Mouse (Mus musculus) embryonic facial prominence, embryonic 12.5 days (tissue): Measurements from ENCODE around the gene Slit3. TPM values are rescaled to one million over a fixed set of nuclear protein-coding genes. Genes with fewer than 3 reads are reported as not detected.
A peak's percentile ranks its signal among the peaks of the same experiment; 100 is the strongest.

Experiments
- ATAC-seq: fragments of 200-750 bp; cut with Nextera tagmentation; 2 replicates; pipeline ENCODE4 v1.8.0; 2017; ENCODE audit not compliant: insufficient number of reproducible peaks, insufficient read depth, low FRiP score, low TSS enrichment
- H3K27ac ChIP-seq: fragments of 300-500 bp; sonication (generic); 2 replicates; pipeline ENCODE4 v1.5.1; 2016; ENCODE audit warnings: mild to moderate bottlenecking
- H3K27me3 ChIP-seq: fragments of 300-500 bp; sonication (generic); 2 replicates; pipeline ENCODE4 v1.6.1; 2016; ENCODE audit warnings: mild to moderate bottlenecking, moderate library complexity
- H3K36me3 ChIP-seq: fragments of 300-500 bp; sonication (generic); 2 replicates; pipeline ENCODE4 v1.6.1; 2016; ENCODE audit warnings: mild to moderate bottlenecking
- H3K4me1 ChIP-seq: fragments of 300-500 bp; sonication (generic); 2 replicates; pipeline ENCODE4 v1.6.1; 2016
- H3K4me2 ChIP-seq: fragments of 300-500 bp; sonication (generic); replicated peaks from 2 replicates; pipeline ENCODE4 v1.6.1; 2016; ENCODE audit warnings: mild to moderate bottlenecking, moderate library complexity
- H3K4me3 ChIP-seq: fragments of 300-500 bp; sonication (generic); 2 replicates; pipeline ENCODE4 v1.5.1; 2016; ENCODE audit warnings: mild to moderate bottlenecking
- H3K9ac ChIP-seq: fragments of 300-500 bp; sonication (generic); 2 replicates; pipeline ENCODE4 v1.6.1; 2016; ENCODE audit warnings: mild to moderate bottlenecking, moderate library complexity
- H3K9me3 ChIP-seq: fragments of 300-500 bp; sonication (generic); 2 replicates; pipeline ENCODE4 v1.6.1; 2016; ENCODE audit warnings: mild to moderate bottlenecking, moderate library complexity
- WGBS: fragments of 180-500 bp; shearing (Covaris S2); methylation state at CpG from one replicate; pipeline ENCODE4 v1.1.7; 2016; 5-methylcytosine and 5-hydroxymethylcytosine counted together
- polyA plus RNA-seq: library from polyadenylated mRNA; unstranded; fragments of >200 nt; fragmentation: Nextera tagmentation; extraction: Ambion mirVana; gene quantifications from 2 replicates; pipeline ENCODE4 v1.2.1, GENCODE M21; 2016

Gene Slit3
- polyA plus RNA-seq, 1 experiment from 2014 or later, result 33.5 TPM

- WGBS, result 56% methylated on average over 7 of the region's 7 CpGs
- H3K4me1 ChIP-seq, result peaks cover 18% of the 10 kb centered on the region
Observed at GRCm38 (mm10) chr11:35637102-35637501, 516.1 kb downstream of the Slit3 start.

GRCm38 (mm10) chr11:35638862-35639384 lies 517.9 kb downstream of the Slit3 start:
- WGBS, result 14% methylated on average over 3 of the region's 3 CpGs
- no peak for ATAC-seq
- Histone ChIP-seq H3K27me3 (no peaks in the 10 kb centered on the region), H3K27ac (no peak overlapping the region), H3K9ac (no peak overlapping the region), H3K36me3 (peaks cover 6% of the 10 kb centered on the region; the same call in 1 of the 2 replicates), H3K4me2 (no peak overlapping the region), H3K4me1 (peaks cover 18% of the 10 kb centered on the region), H3K9me3 (no peaks in the 10 kb centered on the region), H3K4me3 (no peak overlapping the region)

More at GRCm38 (mm10) chr11:35637102-35637501, 516.1 kb downstream of the Slit3 start:
- Histone ChIP-seq H3K27me3 (no peaks in the 10 kb centered on the region), H3K4me2 (no peak overlapping the region), H3K27ac (no peak overlapping the region), H3K4me3 (no peak overlapping the region), H3K9me3 (no peaks in the 10 kb centered on the region), H3K36me3 (peaks cover 9% of the 10 kb centered on the region; the same call in 1 of the 2 replicates), H3K9ac (no peak overlapping the region)
- ATAC-seq, result no peak

- H3K9me3 ChIP-seq, result no peaks in the 10 kb centered on the region
- 13% methylated on average over 11 of the region's 11 CpGs for WGBS
- H3K4me3 ChIP-seq, result no peak overlapping the region
- no peak overlapping the region for H3K9ac ChIP-seq
- no peaks in the 10 kb centered on the region for H3K27me3 ChIP-seq
- no peak overlapping the region for H3K27ac ChIP-seq
- peaks cover 18% of the 10 kb centered on the region for H3K4me1 ChIP-seq
- no peak overlapping the region for H3K4me2 ChIP-seq
- ATAC-seq, result no peak
- peaks cover 5% of the 10 kb centered on the region; the same call in 1 of the 2 replicates for H3K36me3 ChIP-seq
Observed at GRCm38 (mm10) chr11:35639428-35639827, 518.4 kb downstream of the Slit3 start.

- 89% methylated on average over 10 of the region's 10 CpGs for WGBS
- 0 out of 2 replicates have a peak, but pooled peaks cover 6% of the 10 kb centered on the region for H3K4me1 ChIP-seq
Observed at GRCm38 (mm10) chr11:35651286-35651685, 530.3 kb downstream of the Slit3 start.

GRCm38 (mm10) chr11:35655836-35656235 lies 534.8 kb downstream of the Slit3 start:
- peak; percentile 49; the same call in 1 of the 2 replicates for ATAC-seq
- H3K4me3 ChIP-seq, result no peak overlapping the region
- H3K9me3 ChIP-seq, result no peaks in the 10 kb centered on the region
- H3K27me3 ChIP-seq, result no peaks in the 10 kb centered on the region
- no peak overlapping the region for H3K9ac ChIP-seq
- no peak overlapping the region for H3K4me2 ChIP-seq
- 0 out of 2 replicates have a peak, but pooled peaks cover 6% of the 10 kb centered on the region for H3K4me1 ChIP-seq
- H3K27ac ChIP-seq, result no peak overlapping the region
- peaks cover 8% of the 10 kb centered on the region for H3K36me3 ChIP-seq

More at GRCm38 (mm10) chr11:35651286-35651685, 530.3 kb downstream of the Slit3 start:
- ATAC-seq, result no peak
- Histone ChIP-seq H3K9me3 (no peaks in the 10 kb centered on the region), H3K4me2 (no peak overlapping the region), H3K27ac (no peak overlapping the region), H3K4me3 (no peak overlapping the region), H3K9ac (no peak overlapping the region), H3K27me3 (no peaks in the 10 kb centered on the region), H3K36me3 (peaks cover 8% of the 10 kb centered on the region)

GRCm38 (mm10) chr11:35657582-35657981 lies 536.6 kb downstream of the Slit3 start:
- 85% methylated on average over 6 of the region's 6 CpGs for WGBS
- Histone ChIP-seq H3K4me3 (no peak overlapping the region), H3K9ac (no peak overlapping the region), H3K4me1 (0 out of 2 replicates have a peak, but pooled peaks cover 6% of the 10 kb centered on the region), H3K27me3 (no peaks in the 10 kb centered on the region), H3K9me3 (no peaks in the 10 kb centered on the region), H3K4me2 (no peak overlapping the region), H3K27ac (no peak overlapping the region), H3K36me3 (no peaks in the 10 kb centered on the region; the same call in 1 of the 2 replicates)
- ATAC-seq, result no peak

GRCm38 (mm10) chr11:35660967-35661366 lies 539.9 kb downstream of the Slit3 start:
- no peaks in the 10 kb centered on the region for H3K27me3 ChIP-seq

GRCm38 (mm10) chr11:35662945-35663344 lies 541.9 kb downstream of the Slit3 start:
- Histone ChIP-seq H3K4me1 (no peaks in the 10 kb centered on the region), H3K9ac (no peak overlapping the region), H3K27ac (no peak overlapping the region), H3K9me3 (no peaks in the 10 kb centered on the region), H3K27me3 (no peaks in the 10 kb centered on the region), H3K4me3 (no peak overlapping the region), H3K4me2 (no peak overlapping the region), H3K36me3 (no peaks in the 10 kb centered on the region; the same call in 1 of the 2 replicates)
- WGBS, result 73% methylated on average over 3 of the region's 3 CpGs
- no peak for ATAC-seq

More at GRCm38 (mm10) chr11:35660967-35661366, 539.9 kb downstream of the Slit3 start:
- no peak overlapping the region for H3K27ac ChIP-seq
- H3K4me3 ChIP-seq, result no peak overlapping the region
- no peaks in the 10 kb centered on the region for H3K9me3 ChIP-seq
- no peak for ATAC-seq
- no peak overlapping the region for H3K4me2 ChIP-seq
- H3K4me1 ChIP-seq, result 0 out of 2 replicates have a peak, but pooled peaks cover under 1% of the 10 kb centered on the region
- 85% methylated on average over 4 of the region's 4 CpGs for WGBS
- H3K9ac ChIP-seq, result no peak overlapping the region
- H3K36me3 ChIP-seq, result no peaks in the 10 kb centered on the region; the same call in 1 of the 2 replicates

GRCm38 (mm10) chr11:35663661-35664060 lies 542.6 kb downstream of the Slit3 start:
- H3K27me3 ChIP-seq, result no peaks in the 10 kb centered on the region
- no peak overlapping the region for H3K4me2 ChIP-seq
- H3K9me3 ChIP-seq, result no peaks in the 10 kb centered on the region
- no peaks in the 10 kb centered on the region for H3K4me1 ChIP-seq
- H3K4me3 ChIP-seq, result no peak overlapping the region
- 53% methylated on average over 8 of the region's 8 CpGs for WGBS
- H3K36me3 ChIP-seq, result no peaks in the 10 kb centered on the region; the same call in 1 of the 2 replicates
- no peak overlapping the region for H3K9ac ChIP-seq
- no peak for ATAC-seq
- no peak overlapping the region for H3K27ac ChIP-seq

GRCm38 (mm10) chr11:35664991-35665390 lies 544.0 kb downstream of the Slit3 start:
- no peaks in the 10 kb centered on the region for H3K27me3 ChIP-seq
- no peak overlapping the region for H3K4me3 ChIP-seq
- no peak overlapping the region for H3K27ac ChIP-seq
- H3K9me3 ChIP-seq, result no peaks in the 10 kb centered on the region
- 46% methylated on average over 5 of the region's 5 CpGs for WGBS
- no peak overlapping the region for H3K4me2 ChIP-seq
- ATAC-seq, result no peak; the same call in 1 of the 2 replicates
- H3K4me1 ChIP-seq, result no peaks in the 10 kb centered on the region
- peaks cover 2% of the 10 kb centered on the region; the same call in 1 of the 2 replicates for H3K36me3 ChIP-seq
- no peak overlapping the region for H3K9ac ChIP-seq

- 44% methylated on average over 3 of the region's 3 CpGs for WGBS
- Histone ChIP-seq H3K4me3 (no peak overlapping the region), H3K9me3 (no peaks in the 10 kb centered on the region), H3K9ac (no peak overlapping the region), H3K36me3 (peaks cover 7% of the 10 kb centered on the region; the same call in 1 of the 2 replicates), H3K4me1 (no peaks in the 10 kb centered on the region), H3K27ac (no peak overlapping the region), H3K27me3 (no peaks in the 10 kb centered on the region), H3K4me2 (no peak overlapping the region)
- ATAC-seq, result no peak
Observed at GRCm38 (mm10) chr11:35667428-35667827, 546.4 kb downstream of the Slit3 start.

GRCm38 (mm10) chr11:35668138-35668537 lies 547.1 kb downstream of the Slit3 start:
- Histone ChIP-seq H3K27ac (no peak overlapping the region), H3K4me1 (no peaks in the 10 kb centered on the region), H3K9me3 (no peaks in the 10 kb centered on the region), H3K4me3 (no peak overlapping the region), H3K36me3 (peaks cover 7% of the 10 kb centered on the region; the same call in 1 of the 2 replicates), H3K9ac (no peak overlapping the region), H3K27me3 (no peaks in the 10 kb centered on the region), H3K4me2 (no peak overlapping the region)
- WGBS, result 38% methylated on average over 3 of the region's 3 CpGs
- ATAC-seq, result no peak
